Mouse (Mus musculus) heart, embryonic 16.5 days (tissue): ENCODE measurements around the gene Hist1h3f. TPM values are rescaled to one million over a fixed set of nuclear protein-coding genes. Genes with fewer than 3 reads are reported as not detected.
A peak's percentile ranks its signal among the peaks of the same experiment; 100 is the strongest.

Experiments
- ATAC-seq: fragments of 200-750 bp; cut with Nextera tagmentation; replicated peaks from 2 replicates; pipeline ENCODE4 v1.8.0; 2017; ENCODE audit warnings: moderate number of reproducible peaks; ENCODE audit not compliant: insufficient read depth, low FRiP score; ENCODE audit errors: extremely low read depth
- H3K27ac ChIP-seq: fragments of 300-500 bp; sonication (generic); 2 replicates; pipeline ENCODE4 v1.5.1; 2014; ENCODE audit warnings: mild to moderate bottlenecking, low read length, control low read depth, moderate library complexity
- H3K27me3 ChIP-seq: fragments of 300-500 bp; sonication (generic); 2 replicates; pipeline ENCODE4 v1.6.1; 2014; ENCODE audit warnings: low read length, mixed read lengths; ENCODE audit not compliant: control insufficient read depth, insufficient read depth
- H3K36me3 ChIP-seq: fragments of 300-500 bp; sonication (generic); 2 replicates; pipeline ENCODE4 v1.6.1; 2014; ENCODE audit not compliant: control insufficient read depth, insufficient read depth
- H3K4me1 ChIP-seq: fragments of 300-500 bp; sonication (generic); 2 replicates; pipeline ENCODE4 v1.6.1; 2014; ENCODE audit warnings: low read length, mixed read lengths; ENCODE audit not compliant: control insufficient read depth, insufficient read depth
- H3K4me2 ChIP-seq: fragments of 300-500 bp; sonication (generic); 2 replicates; pipeline ENCODE4 v1.6.1; 2014; ENCODE audit warnings: low read depth, mild to moderate bottlenecking, control low read depth, low read length
- H3K4me3 ChIP-seq: fragments of 300-500 bp; sonication (generic); 2 replicates; pipeline ENCODE4 v1.5.1; 2014; ENCODE audit warnings: mild to moderate bottlenecking, control low read depth, low read length
- H3K9ac ChIP-seq: fragments of 300-500 bp; sonication (generic); 2 replicates; pipeline ENCODE4 v1.6.1; 2014; ENCODE audit warnings: low read length, control low read depth
- H3K9me3 ChIP-seq: fragments of 300-500 bp; sonication (generic); replicated peaks from 2 replicates; pipeline ENCODE4 v1.6.1; 2016; ENCODE audit warnings: low read length; ENCODE audit not compliant: control insufficient read depth
- WGBS: fragments of 180-500 bp; shearing (Covaris S2); extraction: QIAGEN DNeasy Blood & Tissue Kit; methylation state at CpG from one replicate; pipeline ENCODE4 v1.1.7; 2014; 5-methylcytosine and 5-hydroxymethylcytosine counted together
- polyA plus RNA-seq: library from polyadenylated mRNA; unstranded; fragments of >200 nt; fragmentation: Nextera tagmentation; extraction: Ambion mirVana; gene quantifications from 2 replicates; pipeline ENCODE4 v1.2.1, GENCODE M21; 2015

Hist1h3f gene
- polyA plus RNA-seq, 1 experiment from 2014 or later = 0.20 TPM

DNA sequence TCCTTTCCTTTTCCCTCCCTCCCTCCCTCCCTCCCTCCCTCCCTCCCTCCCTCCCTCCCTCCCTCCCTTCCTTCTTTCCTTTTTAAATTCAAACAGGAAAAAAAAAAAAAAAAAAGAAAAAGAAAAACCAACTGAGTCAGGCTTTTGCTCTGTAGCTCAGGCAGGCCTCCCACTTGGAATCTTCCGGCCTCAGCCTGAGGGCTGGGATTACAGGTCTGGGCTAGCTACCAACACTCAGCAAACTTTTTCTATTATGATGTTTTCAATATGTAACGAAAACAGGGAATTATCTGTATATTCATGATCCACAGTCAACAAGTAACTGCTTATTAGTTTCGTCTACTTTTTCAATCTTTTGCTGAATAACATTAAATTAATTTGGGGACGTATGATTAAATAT, 40.9 kb upstream of the Hist1h3f start:
- no peak for ATAC-seq
- H3K27ac ChIP-seq = no peak overlapping the region
- H3K36me3 ChIP-seq = no peaks in the 10 kb centered on the region
- H3K27me3 ChIP-seq = no peaks in the 10 kb centered on the region
- 64% methylated on average over 4 of the region's 4 CpGs for WGBS
- no peak overlapping the region for H3K9ac ChIP-seq
- H3K4me1 ChIP-seq = peaks cover 23% of the 10 kb centered on the region
- no peak overlapping the region for H3K4me3 ChIP-seq
- H3K9me3 ChIP-seq = no peaks in the 10 kb centered on the region
- H3K4me2 ChIP-seq = no peak overlapping the region

GRCm38 (mm10) chr13:23503797-23504196, 40.1 kb upstream of the Hist1h3f start:
- Histone ChIP-seq H3K36me3 (no peaks in the 10 kb centered on the region), H3K27me3 (no peaks in the 10 kb centered on the region), H3K4me3 (no peak overlapping the region), H3K9ac (no peak overlapping the region), H3K27ac (no peak overlapping the region), H3K9me3 (no peaks in the 10 kb centered on the region), H3K4me1 (peaks cover 17% of the 10 kb centered on the region), H3K4me2 (peak overlapping the region; percentile 14; the same call in 1 of the 2 replicates)
- 4% methylated on average over 9 of the region's 9 CpGs for WGBS
- ATAC-seq = no peak

GRCm38 (mm10) chr13:23505662-23506345, 38.0 kb upstream of the Hist1h3f start:
- H3K9me3 ChIP-seq = no peaks in the 10 kb centered on the region

DNA sequence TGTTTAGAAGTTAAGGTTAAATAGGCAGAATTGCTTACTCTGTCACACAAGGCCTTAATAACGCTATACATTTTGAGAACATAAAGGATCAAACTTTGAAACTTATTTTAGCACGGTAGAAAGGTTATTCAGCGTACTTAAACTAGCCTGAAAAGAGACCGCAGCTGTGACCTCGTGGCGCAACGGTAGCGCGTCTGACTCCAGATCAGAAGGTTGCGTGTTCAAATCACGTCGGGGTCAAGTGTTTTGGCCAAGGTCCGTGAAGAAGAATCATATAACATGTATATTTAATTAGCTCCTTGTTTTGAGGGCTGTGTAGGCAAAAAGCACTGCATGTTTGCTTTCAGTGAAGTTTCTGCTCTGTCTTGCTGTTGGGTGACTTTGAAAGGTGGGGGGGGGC, 37.5 kb upstream of the Hist1h3f start:
- peak overlapping the region; percentile 65 for H3K4me2 ChIP-seq
- peak overlapping the region; percentile 31; the same call in 1 of the 2 replicates for H3K27ac ChIP-seq
- H3K4me3 ChIP-seq = peak overlapping the region; percentile 46
- peak overlapping the region; percentile 60 for H3K9ac ChIP-seq
- H3K27me3 ChIP-seq = no peaks in the 10 kb centered on the region
- 13% methylated on average over 13 of the region's 13 CpGs for WGBS
- no peaks in the 10 kb centered on the region for H3K9me3 ChIP-seq
- peaks cover 20% of the 10 kb centered on the region for H3K4me1 ChIP-seq
- no peak for ATAC-seq
- H3K36me3 ChIP-seq = no peaks in the 10 kb centered on the region

More at GRCm38 (mm10) chr13:23505662-23506345, 38.0 kb upstream of the Hist1h3f start:
- Histone ChIP-seq H3K36me3 (no peaks in the 10 kb centered on the region), H3K4me2 (peak overlapping the region; percentile 65), H3K27ac (peak overlapping the region; percentile 23; the same call in 1 of the 2 replicates), H3K9ac (peak overlapping the region; percentile 60), H3K4me1 (peaks cover 20% of the 10 kb centered on the region), H3K4me3 (peak overlapping the region; percentile 46), H3K27me3 (no peaks in the 10 kb centered on the region)
- 0 out of 2 replicates have a peak, but pooled peaks have one; percentile 37 for ATAC-seq
- WGBS = 17% methylated on average over 14 of the region's 14 CpGs

- H3K4me1 ChIP-seq = peaks cover 16% of the 10 kb centered on the region
- H3K36me3 ChIP-seq = no peaks in the 10 kb centered on the region
- peak overlapping the region; percentile 31; the same call in 1 of the 2 replicates for H3K27ac ChIP-seq
- H3K4me2 ChIP-seq = peak overlapping the region; percentile 65
- 33% methylated on average over 14 of the region's 14 CpGs for WGBS
- no peak overlapping the region for H3K9ac ChIP-seq
- no peaks in the 10 kb centered on the region for H3K9me3 ChIP-seq
- no peaks in the 10 kb centered on the region for H3K27me3 ChIP-seq
- no peak for ATAC-seq
- peak overlapping the region; percentile 46; the same call in 1 of the 2 replicates for H3K4me3 ChIP-seq
Measured at GRCm38 (mm10) chr13:23506819-23507515, 36.9 kb upstream of the Hist1h3f start.

DNA sequence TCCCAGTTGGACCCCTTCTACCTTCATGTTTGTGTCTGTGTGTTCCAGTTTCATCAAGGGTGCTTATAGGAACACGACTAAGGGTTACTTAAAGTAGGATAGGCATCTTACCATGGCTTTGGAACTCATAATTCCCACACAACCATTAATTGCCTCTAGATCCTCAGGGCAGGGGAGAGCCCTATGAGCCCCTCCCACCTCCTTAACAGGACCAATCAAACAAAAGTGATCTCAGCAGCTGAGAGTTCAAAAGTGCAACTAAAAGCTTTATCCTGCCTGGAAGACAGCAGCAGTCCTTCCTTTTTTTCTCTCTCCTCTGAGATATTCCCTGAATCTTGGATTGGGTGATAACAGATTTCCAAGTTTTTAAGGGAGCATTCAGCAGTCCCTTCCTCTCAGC, 33.7 kb upstream of the Hist1h3f start:
- Histone ChIP-seq H3K27me3 (no peaks in the 10 kb centered on the region), H3K4me3 (no peak overlapping the region), H3K9ac (no peak overlapping the region), H3K9me3 (no peaks in the 10 kb centered on the region), H3K4me2 (no peak overlapping the region), H3K36me3 (no peaks in the 10 kb centered on the region), H3K27ac (no peak overlapping the region), H3K4me1 (peaks cover 13% of the 10 kb centered on the region)
- 38% methylated on average over 1 of the region's 1 CpGs for WGBS
- ATAC-seq = no peak

DNA sequence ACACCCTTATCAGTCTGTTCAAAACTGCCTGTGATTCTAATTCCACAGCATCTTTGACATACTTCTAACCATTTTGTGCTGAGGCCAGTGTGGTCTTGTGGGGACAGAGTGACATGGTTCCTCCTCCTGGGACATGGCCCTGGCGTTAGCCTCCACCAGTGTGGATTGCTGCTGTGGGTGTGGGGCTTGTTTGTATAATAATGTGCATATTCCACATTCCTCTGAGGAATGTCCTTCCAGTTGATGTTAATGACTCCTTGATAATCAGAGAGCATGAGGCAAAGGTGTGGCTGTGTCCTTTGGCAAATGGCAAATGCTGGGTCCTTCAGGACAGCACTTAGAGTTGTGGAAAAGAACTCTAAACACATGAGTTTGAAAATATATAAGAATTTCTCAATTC, 30.3 kb upstream of the Hist1h3f start:
- ATAC-seq = no peak
- H3K4me1 ChIP-seq = peaks cover 6% of the 10 kb centered on the region; the same call in 1 of the 2 replicates
- H3K27ac ChIP-seq = no peak overlapping the region
- no peaks in the 10 kb centered on the region for H3K9me3 ChIP-seq
- no peak overlapping the region for H3K4me3 ChIP-seq
- H3K27me3 ChIP-seq = no peaks in the 10 kb centered on the region
- H3K36me3 ChIP-seq = no peaks in the 10 kb centered on the region
- no peak overlapping the region for H3K4me2 ChIP-seq
- WGBS = 80% methylated on average over 1 of the region's 1 CpGs
- H3K9ac ChIP-seq = no peak overlapping the region

DNA sequence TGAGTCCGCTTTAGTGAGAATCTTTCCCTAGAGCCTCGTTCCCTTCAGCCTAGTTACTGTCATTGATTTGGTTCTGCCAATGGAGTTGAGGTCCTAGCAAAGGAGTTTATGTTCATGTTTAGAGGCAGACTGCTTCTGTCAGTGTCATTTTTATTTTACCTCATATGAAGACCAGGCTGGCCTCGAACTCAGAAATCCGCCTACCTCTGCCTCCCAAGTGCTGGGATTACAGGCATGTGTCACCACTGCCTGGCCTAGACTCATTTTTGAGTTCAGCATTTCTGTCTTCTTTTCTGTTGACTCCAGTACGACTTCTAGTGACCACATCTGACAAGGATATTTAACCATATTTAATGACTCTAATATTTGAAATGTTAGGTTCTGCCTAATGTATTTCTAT, 28.6 kb upstream of the Hist1h3f start:
- Histone ChIP-seq H3K4me2 (no peak overlapping the region), H3K36me3 (no peaks in the 10 kb centered on the region), H3K27me3 (no peaks in the 10 kb centered on the region), H3K9ac (no peak overlapping the region), H3K9me3 (no peaks in the 10 kb centered on the region), H3K27ac (no peak overlapping the region), H3K4me3 (no peak overlapping the region), H3K4me1 (peaks cover 4% of the 10 kb centered on the region; the same call in 1 of the 2 replicates)
- ATAC-seq = no peak
- WGBS = 78% methylated on average over 5 of the region's 5 CpGs
